Mouse (Mus musculus) heart, adult 9 months (tissue): ENCODE measurements around the gene Abcg1.

Experiments
- DNase-seq, 2 experiments: peaks; one replicate each; pipeline ENCODE4 v3.0.0; 2022; ENCODE audit warnings: low spot score in 2 of 2

The Abcg1 gene

DNA sequence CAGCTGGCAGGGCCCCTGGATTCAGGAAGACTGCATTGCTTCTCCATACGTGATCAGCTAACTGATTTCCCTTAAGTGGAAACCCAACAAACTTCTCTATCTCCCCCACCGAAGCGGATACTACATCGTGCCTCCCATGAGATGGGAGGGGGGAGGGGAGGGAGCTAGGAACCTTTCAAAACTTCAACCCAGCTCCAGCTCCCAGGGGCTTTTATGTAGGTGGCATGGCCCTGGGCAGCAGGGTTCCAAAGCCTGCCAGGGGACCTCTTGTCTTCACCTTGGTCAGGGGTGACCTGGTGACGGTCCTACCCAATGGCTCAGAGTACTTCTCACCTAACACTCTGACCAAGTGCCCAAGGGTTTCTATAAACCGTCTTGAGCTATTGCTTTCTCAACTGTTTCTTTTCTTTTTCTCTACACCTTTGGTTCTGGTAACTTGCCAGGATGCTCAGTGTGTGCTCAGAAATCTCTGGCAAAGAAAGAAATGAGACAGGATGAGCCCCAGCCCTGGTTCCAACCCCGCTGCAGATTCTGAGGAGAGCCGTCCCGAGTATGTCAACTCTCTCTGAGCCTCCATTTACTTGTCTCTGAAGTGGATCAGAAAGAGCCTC is 71.3 kb downstream of the Abcg1 start:
- DNase-seq = no peak

DNA sequence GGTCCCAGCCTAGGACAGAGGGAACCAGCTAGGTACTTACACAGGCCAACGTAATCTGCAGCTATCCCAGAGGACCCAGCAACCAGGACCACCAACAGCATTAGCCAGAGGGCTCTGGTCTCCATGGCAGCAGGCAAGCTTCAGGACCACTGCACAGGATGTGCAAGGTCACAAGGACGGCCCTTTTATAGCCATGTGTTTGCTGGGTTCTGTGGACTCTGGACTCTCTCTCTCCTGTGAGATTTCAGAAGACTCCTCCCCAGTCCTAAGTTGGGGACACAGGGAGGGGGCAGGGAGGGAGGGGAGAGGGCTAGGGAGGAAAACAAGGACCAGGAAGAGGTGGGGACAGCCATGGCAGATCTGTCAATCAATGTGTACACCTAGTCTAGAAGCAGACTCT is 72.0 kb downstream of the Abcg1 start, which contains the start of gene Tff3:
Gene Tff3 (minus strand): TSS at position 195 of the 400 bp plus-strand sequence.
- no peak for DNase-seq

DNA sequence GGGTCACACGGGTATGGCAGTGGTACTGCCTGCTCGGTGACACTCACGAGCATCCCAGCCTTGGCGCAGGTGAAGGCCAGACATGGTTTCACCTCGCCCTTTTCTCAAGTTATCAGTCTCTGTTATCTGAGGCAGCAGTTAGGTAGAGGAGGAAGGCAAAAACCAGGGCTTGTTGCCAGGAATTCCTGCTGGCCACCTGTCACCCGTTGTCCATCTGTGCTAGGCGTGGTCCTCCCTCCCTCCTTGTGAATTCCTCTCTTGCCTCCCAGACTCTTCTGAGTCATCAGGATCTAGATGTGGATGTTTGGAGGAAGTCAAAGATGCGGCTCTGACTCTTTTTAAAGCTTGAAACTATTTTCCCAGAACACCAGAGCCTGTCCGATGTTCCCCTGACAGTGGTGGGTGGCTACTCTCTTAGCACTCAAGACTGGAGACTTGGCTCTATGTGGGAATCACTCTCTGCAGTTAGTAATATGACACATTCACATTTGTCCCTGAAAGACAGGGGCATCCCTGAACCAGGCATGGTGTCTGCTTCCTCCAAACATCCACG is 73.9 kb downstream of the Abcg1 start:
- no peak for DNase-seq

DNA sequence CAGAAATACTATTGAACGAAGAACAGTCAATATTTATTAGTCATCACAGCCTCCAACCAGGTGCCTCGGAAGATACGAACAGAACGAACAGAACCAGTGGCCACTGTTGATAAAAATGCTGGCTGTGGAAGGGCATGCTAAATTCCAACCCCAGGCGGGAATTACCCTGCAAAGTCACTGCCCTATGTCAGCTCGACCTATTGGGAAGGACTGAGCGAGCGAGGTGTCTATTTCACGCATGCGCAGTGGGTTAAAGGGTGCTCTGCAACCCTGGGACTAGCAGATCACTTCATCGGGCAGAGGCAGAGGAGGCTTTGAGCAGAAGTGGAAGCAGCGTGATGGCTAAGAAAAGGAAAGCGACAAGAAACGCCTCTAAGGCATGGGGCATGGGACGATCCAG is 76.3 kb downstream of the Abcg1 start:
- DNase-seq = no peak

DNA sequence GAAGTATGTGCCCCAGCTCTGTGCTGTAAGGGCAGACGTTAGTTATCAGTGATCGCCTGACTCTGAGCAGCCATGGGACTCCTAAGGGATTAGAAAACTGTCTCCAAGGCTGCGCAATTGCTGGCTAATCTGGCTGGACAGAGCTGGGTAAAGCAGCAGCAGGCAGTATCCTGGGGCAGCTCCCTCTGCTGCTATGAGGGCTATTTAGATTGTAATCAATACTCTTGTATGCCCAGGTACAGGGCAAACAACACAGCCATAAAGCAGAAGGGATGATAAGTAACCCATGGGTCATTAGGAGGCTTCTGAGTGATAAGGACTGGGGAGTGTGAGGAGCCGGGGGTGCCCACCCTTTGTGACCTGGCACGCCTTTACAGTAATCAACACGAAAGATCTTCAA is 77.4 kb downstream of the Abcg1 start:
- no peak for DNase-seq

DNA sequence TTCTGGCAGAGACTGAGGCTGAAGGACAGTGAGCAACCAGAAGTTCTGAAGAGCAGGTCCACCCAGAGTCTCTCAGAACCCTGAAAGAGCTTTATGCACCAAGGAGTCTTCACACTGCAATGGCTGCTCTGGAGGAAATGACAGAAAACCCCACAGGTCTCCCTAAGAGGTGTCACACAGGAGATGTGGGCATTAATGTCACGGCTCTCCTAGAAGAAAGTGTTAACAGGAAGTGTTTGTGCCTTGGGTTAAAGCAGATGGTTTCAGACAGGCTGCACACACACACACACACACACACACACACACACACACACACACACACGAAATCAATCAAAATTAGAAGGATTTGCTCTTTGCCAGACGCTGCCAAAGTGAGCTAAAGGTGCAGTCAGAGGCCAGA is 78.8 kb downstream of the Abcg1 start:
- DNase-seq = no peak

DNA sequence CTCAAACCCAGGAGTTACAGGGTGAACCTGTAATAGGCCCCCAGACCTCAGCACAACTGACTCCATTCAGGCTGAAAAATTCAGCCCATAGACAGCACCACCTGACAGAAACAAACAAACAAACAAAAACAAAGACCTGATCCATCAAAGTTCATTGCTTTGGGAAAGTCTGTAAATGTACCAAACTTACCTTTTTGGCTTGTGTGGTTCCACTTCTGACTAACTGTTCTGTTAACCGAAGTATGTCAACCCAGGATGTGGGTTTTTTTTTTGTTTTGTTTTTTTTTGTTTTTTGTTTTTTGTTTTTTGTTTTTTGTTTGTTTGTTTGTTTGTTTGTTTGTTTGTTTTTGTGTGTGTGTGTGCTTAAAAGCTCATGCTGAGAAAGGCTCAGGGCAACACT is 79.3 kb downstream of the Abcg1 start:
- no peak for DNase-seq

DNA sequence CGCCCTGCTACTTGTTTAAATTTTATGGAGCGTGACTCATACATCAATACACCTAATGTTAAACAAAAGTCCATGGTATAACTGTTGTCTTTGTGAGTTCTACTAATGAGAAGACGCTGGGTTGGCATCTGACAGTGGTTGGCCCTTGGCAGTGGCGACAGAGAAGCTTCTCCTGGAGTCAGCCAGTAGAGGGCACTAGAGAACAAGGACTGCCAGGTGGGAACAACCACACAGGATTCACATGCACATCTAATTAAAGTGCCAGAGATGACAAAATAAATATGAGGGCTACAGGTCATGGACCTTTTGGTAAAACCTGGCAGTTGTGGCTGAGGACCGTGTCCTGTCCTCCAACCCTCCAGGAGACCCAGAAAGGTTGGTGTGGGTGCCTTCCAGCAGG is 80.9 kb downstream of the Abcg1 start:
- DNase-seq = peak in 1 of 2 experiments; percentile 26

DNA sequence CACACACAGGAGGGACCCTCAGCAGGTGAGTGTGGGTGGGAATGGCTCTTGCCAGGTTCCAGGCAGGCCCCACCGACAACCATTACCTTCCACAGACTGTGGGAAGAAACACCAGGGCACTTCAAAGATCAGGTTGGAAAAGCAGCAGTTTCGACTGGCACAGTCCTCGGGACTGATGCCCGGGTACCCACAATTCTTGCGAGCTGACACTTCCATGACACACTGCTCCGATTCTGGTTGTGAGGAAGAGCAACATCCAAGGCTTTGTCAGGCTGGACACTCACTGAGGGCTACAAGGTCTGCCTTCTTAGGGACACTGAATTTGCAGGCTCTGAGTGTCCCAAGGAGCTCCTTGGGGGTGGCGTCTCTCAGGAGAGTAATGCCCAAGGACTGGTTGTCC is 84.6 kb downstream of the Abcg1 start:
- DNase-seq = no peak

DNA sequence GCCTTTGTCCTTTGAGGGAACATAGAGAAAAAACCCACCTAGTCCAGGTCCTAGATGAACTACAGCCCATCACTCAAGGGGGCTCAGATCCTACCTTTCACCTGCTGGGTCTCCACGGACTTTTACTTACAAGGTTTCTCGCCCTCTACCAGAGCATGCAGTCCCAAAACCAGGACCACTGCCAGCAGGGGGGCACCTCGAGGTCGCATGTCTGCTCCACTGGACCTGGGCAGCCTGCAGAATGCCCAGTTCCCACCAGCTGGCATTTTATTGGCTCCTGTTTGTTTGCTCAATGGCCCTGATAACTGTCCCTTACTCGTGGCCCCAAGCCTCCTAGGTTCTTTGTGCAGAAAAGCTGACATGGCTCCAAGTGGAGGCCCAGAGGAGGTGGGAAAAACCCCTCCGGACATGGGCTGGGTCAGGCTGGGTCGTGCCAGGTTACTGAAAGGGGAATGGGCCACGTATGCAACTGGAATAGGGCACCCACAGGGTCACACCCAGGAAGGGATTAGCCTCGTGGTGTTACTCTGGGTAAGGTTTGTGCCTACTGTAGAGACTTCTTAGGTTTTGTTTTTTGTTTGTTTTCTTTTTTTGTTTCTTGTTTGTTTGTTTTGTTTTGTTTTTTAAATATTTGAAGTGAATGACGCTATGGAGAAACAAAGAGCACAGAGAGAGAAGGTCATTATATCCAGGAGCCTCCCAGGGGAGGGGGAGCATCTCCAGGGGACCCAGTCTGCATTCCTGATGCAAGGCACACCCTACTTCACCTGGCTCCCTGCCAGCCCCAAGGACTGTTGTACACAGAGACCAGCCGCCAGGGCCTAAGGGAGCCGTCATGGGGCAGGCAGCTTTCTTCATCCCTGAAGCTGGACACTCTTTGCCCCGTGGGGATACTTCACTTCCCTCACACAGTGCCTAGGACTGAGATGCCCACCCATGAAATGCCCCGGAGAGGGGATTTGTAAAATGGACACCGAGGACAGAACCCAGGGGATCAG is 86.9 kb downstream of the Abcg1 start, which contains the start of gene Tff2:
Gene Tff2 (minus strand): TSS at position 243 of the 998 bp plus-strand sequence.
- DNase-seq = no peak

DNA sequence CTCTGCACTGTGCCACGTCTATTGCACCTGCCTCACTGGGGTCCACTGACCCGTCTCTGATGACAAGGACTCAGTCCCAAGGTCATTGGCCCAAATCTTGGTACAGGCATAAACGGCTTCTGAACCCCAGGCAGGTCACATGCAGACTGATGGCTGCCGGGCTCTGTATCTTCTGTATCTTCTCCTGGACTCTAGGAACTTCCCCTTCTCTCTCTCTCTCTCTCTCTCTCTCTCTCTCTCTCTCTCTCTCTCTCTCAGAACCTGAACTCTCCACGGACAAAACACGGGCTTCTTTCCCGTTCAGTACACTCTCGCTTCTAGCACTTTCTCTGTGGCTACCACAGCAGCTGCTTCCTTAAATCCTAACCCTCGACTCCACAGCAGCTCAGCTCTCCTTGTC is 88.5 kb downstream of the Abcg1 start:
- no peak for DNase-seq

DNA sequence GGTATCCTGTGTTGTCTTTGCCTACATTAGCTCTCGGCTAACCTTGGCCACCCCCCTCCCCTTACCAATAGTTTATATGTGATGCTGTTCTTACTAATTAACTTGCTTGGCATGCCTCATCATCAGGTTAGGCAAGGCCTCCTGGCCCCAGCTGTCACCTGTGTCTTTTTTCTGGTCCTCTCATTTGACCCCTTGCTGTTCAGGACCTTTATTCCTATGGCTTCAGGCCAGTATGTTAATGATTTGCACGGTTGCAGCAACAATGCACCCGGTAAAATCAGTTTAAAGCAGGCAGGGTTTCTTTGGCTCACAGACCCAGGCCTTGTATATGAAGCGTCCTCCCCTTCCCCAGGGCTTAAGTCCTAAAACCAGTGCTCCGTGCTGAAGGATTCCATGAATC is 95.0 kb downstream of the Abcg1 start:
- no peak for DNase-seq

DNA sequence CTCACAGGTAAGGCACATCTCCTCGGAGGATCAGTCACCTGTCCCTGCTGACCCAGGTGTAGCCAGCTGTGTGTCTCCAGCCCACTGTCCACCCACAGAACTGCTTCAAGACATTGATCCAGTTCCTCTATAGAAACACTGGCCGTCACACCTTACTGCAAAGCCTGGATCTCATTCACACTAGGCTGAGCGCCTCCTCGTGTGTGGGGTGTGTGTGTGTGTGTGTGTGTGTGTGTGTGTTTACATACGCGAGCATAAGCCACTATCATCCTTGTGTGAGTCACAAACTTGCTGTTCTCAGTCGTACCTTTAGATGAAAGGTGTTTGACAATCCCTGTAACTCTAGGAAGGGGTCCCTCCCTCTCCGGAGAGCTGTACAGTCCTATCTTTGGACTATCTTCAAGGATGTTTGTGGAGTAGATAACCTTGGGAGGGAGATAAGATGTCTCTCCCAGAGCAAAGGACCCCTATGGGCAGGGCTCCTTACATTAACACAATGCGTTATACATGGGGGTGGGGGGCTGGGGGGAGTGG is 95.6 kb downstream of the Abcg1 start:
- DNase-seq = no peak

DNA sequence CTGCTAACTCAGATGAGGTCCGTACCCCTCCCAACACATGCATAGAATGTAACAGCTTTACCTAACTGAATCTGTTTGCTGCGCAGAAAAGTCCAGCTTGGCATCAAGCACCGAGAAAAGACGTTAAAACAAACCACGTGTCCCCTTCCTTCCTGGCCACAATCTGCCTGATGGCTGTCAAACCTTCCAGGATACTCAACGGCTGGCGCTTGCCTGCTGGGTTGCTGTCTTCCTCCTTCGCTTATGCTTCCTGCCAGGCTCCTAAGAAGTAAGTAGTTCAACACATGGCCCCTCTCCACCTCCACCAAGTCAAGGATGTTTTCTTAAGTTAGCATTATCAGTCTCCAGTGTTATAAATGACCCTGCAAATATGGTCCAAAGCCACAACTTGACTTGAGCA is 96.3 kb downstream of the Abcg1 start:
- DNase-seq = no peak

DNA sequence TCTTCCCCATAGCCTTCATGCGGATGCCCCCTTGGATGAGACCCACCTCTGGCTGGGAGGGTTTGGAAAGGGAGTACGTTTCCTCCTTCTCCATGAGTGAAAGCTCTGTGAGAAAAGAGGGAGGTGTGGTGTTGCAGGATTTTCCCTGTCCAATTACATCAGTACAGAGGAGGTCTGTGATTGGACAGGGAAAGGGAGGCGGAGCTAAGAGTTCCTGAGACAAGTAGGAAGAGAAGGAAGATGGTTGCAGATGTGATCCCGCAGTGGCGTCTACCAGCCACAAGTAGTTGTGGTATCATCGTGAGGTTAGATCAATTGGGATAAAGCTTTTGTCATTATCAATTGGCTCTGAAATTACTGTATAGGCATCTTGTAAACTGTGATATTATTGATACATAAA is 100.4 kb downstream of the Abcg1 start:
- DNase-seq = no peak

DNA sequence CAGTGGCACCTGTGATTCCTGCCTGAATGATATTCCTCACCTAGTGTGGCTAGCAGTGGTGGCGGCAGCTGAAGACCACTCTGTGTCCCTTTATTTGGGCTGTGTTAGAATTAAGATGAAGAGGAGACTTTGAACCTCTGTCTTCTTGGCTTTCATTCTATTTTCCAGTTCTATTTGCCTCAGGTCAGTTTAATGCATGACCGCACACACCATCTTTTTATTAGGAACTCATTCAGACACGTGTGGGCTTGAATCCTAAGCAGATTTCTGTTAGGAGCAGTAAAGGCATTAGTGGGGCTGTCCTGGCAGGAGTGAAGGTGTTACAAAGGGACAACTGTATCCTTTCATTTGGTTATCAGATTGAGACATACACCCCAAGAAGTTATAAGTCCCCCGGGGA is 102.8 kb downstream of the Abcg1 start:
- no peak for DNase-seq

DNA sequence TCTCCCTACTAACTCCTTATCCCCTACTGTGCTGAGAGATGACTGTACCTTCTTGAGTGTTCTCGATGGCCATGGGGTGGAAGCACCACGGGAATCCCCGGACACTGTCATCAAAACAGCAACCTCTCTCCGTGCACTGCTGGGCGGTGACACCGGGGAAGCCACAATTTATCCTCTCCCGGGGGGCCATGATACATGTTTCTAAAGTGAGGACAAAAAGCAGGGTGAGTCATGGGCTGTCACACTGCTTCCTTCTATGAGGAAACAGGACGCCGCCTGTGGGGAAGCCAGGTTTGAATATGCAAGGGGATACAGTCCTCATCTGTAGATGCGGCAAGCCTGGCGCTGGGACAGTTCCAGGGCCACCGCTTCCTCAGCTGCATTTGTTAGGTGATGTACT is 105.1 kb downstream of the Abcg1 start:
- DNase-seq = no peak

DNA sequence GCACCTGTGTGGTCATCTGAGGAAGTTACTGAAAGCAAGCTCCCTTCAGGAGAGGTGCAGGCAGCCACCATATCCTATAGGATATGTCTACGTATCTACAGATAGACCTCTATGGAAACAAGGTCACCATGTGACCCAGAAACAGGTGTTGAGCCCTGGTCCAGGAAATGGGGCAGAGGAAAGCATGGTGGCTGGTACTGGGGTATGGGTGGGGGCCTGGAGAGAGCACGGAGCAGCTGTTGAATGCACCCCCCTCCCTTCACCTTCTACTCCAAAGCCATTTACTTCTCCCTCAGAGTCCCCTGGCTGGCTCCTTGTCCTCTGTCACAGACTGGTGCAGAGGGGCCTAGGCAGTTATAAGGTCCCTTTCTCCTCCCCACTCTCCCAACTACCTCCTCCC is 106.3 kb downstream of the Abcg1 start:
- no peak for DNase-seq

DNA sequence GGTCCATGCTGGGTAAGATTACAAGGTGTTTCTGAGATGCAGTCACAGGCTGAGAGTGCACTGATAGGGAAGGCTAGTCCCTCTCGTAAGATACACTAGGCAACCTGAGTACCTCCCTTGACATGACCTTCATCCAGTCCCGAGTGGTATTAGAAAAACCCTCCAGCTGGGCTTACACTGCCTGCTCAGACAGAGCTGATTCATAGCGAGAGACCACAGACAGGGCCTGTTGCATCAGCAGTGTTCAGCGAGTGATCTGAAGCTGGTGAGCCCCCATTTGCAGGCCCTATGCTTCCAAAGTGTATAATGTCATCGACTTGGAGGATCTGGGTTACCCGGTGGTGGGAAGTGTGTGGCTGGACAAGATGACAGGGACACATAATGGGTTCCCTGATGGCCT is 107.7 kb downstream of the Abcg1 start, which contains the start of gene Tff1:
Gene Tff1 (minus strand): TSS at position 151 of the 400 bp plus-strand sequence.
- no peak for DNase-seq
